Mouse (Mus musculus) ES-CJ7 (cell line): ENCODE data around the gene Olah.
"Not testable (repeated sequence)": the region's sequence is repeated elsewhere in the genome, so short reads cannot be mapped to it uniquely, and the experiment has no call there.

Experiments used
- DNase-seq: peaks from one replicate; pipeline ENCODE4 v3.0.0; 2011; ENCODE audit warnings: low read depth, low spot score

Gene Olah

GRCm38 (mm10) chr2:3397110-3397509, at the start of gene Olah:
Olah (minus strand) TSS chr2:3397210.
- DNase-seq: not testable (repeated sequence)

GRCm38 (mm10) chr2:3445984-3446383, 49.0 kb upstream of the Olah start:
- DNase-seq: no peak

GRCm38 (mm10) chr2:3444206-3444605, 47.2 kb upstream of the Olah start:
- DNase-seq: no peak

DNA sequence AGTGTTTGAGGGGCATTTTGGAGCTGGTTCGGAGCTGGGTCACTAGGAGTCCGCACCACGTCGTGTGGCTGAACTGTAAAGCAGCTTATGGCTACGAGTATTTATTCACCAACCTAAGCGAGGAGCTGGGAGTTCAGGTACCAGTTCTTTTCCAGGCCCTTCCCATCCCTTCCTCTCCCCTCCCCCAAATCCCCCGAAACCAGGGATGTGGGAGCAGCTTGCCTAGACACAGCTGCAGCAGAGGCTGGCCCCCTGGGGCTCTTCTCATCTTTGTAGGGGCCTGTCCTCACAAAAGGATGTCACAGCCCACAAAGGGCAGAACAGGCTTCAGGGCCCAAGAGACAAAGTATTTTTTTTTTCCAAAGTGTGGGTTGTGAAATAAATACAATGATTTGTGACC, 40.9 kb upstream of the Olah start:
- no peak for DNase-seq

DNA sequence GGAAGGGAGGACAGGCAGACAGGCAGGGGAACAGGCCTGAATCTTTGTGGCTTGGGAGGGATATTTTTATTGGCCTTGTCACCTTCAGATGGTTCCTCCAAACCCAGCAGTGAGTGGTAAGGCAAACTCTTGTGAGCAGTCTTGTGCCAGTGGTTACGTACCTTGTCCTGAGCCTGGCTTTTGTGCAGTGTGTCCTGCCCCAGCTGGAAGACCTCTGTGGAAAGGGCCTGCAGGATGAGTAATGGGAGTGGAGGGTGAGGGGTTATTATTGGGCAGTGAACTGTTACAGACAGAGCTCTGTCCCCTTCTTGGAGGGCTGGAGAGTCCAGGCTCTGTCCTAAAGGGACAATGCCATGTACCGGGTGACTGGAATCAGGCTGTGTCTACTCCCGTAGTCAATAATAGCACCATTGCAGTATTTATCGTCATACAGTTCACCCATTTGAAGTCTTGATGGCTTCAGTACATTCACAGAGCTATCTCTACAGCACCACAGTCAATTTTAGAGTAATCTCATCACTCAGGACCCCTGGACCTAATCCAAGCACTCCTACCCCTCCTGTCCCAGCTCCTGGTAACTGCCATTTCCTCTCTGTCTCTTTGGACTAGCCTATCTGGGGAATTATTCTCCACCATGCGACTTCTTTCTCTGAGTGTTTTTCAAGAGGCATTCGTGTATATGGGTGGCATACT, 38.5 kb upstream of the Olah start:
- no peak for DNase-seq

DNA sequence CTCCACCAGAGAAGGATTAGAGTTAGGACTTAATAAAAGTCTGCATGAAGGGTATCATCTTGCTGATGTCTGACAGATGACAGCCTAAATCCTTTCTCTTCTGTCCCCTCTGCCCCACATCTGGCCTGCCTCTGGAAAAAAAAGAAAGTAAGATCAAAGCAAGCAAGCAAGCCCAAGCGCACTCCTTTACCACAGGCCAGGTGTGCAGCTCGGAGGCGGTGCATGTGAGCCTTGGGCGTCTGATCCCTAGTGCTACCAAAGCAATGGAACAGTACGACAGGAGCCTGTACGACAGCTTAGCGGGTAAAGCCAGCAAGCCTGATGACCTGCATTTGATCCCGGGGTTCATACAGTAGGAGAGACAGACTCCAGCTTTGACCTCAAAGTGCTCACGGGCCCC, 33.9 kb upstream of the Olah start:
- no peak for DNase-seq

- DNase-seq: no peak
These were observed 27.5 kb upstream of the Olah start for GRCm38 (mm10) chr2:3424579-3424910.

DNA sequence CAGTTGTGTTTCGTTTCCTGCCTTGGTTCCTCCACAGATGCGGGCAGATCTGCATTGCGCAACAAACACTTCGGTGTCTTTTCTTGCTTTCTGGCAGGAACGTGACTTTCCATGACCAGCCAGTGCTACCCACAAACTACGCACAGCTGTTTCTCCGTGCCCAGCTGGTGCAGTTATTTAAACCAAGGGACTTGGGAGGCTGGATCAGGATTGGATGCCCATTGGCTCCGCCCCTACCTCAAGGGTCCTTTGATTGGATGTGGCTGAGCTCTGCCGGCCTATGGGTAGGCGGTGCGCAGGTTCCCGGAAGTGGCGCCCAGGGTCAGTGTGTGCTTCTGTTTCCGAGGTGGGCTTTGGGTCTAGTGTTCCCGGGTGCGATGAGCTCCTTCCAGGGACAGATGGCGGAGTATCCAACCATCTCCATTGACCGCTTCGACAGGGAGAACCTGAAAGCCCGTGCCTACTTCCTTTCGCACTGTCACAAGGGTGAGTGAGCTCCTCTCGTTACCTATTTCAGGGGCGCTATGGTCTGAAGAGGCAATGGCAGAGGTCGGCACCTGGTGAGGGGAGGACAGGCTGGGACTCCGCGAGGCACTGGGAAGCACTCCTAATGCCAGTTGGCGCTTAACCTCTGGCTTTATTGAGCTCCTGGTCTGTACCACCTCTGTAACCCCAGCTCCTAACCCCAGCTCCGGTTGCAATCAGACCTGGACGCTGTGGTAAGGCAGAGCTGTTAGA, 27.0 kb upstream of the Olah start, which contains the start of gene Dclre1c:
Gene Dclre1c (plus strand): TSS at position 291 of the 738 bp plus-strand sequence.
- DNase-seq: peak; percentile 89

GRCm38 (mm10) chr2:3422548-3422947, 25.5 kb upstream of the Olah start, which contains the start of gene Meig1:
Meig1 (minus strand) TSS chr2:3422648.
- DNase-seq: no peak

GRCm38 (mm10) chr2:3420157-3420556, 23.1 kb upstream of the Olah start:
- DNase-seq: peak; percentile 53

DNA sequence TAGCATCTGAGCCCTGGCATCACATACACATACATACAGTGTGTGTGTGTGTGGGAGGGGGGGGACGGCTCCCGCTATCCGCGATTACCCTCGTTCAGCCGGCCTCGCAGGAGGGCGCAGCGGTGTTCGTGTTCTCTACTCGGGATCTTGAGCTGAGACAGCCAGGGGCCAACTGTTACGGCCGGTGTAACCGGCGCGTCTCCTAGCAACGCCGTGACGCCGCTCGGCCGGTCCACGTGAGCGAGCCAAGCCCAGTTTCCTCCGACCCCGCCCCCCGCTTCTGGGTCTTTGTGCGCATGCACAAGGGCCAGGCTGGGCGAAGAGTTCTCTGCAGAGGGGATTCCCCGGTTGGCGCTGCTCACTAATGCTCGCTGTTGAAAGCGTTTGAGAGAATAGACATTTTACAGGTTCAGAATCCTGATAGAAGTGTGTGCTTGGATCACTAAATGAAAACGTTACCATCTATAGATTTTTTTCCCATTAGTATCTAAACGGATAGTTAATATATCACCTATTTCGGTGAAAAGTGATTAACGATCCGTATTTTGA, 21.9 kb upstream of the Olah start:
- DNase-seq: peak; percentile 92

GRCm38 (mm10) chr2:3415676-3416075, 18.7 kb upstream of the Olah start:
- DNase-seq: no peak

- DNase-seq: peak; percentile 76
These were observed 17.2 kb upstream of the Olah start for GRCm38 (mm10) chr2:3414241-3414640.

GRCm38 (mm10) chr2:3407756-3408155, 10.7 kb upstream of the Olah start:
- DNase-seq: no peak

DNA sequence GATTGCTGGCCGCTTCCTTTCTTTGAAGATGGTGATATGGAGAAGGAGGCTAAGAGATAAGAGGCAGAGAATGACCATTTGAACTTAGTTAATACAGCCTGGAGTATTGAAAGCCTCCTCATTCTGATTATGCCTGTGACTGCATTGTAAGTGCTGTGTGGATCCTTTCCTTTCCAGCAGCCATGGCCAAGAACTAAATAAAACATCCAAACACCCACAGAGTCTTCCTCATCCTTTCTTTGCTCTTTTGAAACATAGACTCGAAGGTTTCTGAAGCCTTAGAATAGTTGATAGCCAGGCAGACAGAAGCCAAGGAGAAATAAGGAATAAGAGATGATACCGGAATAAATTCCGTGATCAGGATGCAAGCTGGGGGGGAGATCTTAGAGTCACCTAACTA, 9.0 kb upstream of the Olah start:
- DNase-seq: no peak

DNA sequence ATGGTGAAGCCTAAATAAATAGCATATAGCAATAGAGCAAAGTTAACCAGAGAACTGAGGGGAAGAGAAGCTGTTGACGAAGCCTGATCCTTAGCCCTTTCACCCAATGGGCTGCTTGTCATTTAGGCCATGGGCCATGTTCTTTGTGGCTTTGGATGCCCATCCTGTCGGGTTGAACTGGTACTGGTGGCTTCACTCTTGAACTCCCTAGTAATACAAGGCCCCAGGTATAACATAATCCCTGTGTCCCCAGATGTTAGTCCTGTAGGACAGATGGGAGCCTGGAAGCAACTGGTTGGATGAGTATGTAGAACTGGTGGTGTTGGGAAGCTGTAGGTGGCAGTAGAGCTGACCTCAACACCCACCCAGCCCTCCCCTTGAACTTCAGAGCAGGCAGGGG, 5.1 kb downstream of the Olah start:
- no peak for DNase-seq

GRCm38 (mm10) chr2:3387105-3387860, 9.7 kb downstream of the Olah start:
- DNase-seq: no peak

GRCm38 (mm10) chr2:3365127-3365526, 31.9 kb downstream of the Olah start:
- DNase-seq: no peak

- no peak for DNase-seq
These were observed 35.9 kb downstream of the Olah start for GRCm38 (mm10) chr2:3361067-3361466.

DNA sequence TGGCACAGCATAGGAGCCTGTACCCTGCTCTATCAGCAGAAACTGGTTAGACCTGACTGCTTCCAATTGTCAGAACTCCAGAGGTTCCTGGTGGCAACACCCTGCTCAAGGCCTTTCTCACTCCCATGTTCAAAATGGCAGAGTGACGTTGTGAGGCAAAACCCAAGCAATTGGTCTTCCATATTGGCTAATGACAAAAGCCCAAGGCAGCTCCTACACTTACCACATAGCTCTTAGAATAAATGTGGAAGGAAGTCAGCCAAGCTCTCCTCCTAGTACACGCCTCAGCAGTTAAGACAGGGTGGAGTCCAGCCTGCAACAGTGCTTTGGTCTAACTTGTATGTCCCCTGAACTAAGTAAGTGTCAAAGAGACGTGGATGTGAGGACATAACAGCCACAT, 39.1 kb downstream of the Olah start:
- no peak for DNase-seq

DNA sequence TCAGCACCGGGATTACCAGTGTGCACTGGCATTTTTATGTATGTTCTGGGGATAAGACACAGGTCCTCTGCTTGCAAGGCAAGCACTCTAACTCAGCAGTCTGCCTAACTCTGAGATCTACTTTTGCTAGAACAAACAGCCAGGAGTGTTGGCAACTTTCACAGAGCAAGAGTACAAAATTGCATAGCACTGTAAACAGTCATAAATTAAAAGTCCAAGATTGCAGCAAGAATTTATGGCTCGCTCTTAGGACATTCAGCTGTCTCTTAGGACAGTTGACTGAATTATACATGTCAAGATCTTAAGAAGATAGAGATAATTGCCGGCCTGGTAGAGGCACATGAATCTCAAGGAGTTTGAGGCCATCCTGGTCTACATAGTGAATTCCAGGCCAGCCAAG, 40.7 kb downstream of the Olah start:
- DNase-seq: no peak

DNA sequence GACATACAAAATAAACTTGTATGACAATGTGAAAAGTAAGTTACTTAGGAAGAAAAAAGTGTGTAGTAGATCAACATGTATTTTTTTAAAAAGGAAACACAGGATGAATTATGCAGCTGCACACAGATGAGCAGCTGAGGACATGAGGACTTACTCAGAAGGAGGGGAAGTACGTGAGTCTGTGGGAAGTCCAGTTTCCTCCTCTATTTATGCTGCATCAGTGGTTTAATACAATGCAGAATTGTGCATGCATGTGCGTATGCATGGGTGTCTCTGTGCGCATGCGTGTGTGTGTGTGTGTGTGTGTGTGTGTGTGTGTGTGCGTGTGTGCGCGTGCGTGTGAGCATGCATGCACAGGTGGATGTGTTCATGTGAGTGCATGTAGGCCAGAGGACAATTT, 41.2 kb downstream of the Olah start:
- DNase-seq: no peak
